Mouse (Mus musculus): ENCODE measurements around the gene Gm12666. TPM values are rescaled to one million over a fixed set of nuclear protein-coding genes. Genes with fewer than 3 reads are reported as not detected.
"Not testable (repeated sequence)": the region's sequence is repeated elsewhere in the genome, so short reads cannot be mapped to it uniquely, and the experiment has no call there.

Gm12666 gene
- polyA plus RNA-seq (2015; fragmentation: Nextera tagmentation; extraction: Ambion mirVana), result not detected in 2 replicates

DNA sequence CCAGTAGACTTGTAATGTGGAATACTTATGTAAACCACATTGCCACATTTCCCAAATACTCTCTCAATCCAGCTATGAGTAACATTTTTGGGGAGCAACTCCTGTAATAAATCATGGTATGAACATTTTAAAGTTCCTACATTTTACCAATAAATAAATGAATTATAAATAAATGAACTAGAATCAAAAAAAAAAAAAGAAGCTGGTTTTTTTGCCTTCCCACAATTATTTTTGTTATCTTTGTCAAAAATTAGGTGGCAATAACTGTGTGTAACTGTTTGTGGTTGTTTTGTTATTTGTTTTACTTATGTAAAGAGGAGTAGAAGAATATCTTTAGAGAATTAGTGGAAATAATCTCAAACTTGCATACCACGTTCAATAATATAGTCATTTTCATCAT, at the start of gene Gm12666:
Gm12666 (minus strand) TSS at position 101 of the 400 bp plus-strand sequence.
- not testable (repeated sequence) for H3K4me2 ChIP-seq; H3K9ac ChIP-seq; H3K27me3 ChIP-seq; ATAC-seq (ENCODE audit: insufficient read depth); H3K27ac ChIP-seq (replicated peaks); H3K4me1 ChIP-seq (replicated peaks); H3K36me3 ChIP-seq (replicated peaks); H3K9me3 ChIP-seq (replicated peaks); H3K4me3 ChIP-seq (replicated peaks)
- 46% methylated on average over 1 of the region's 1 CpGs for WGBS (ENCODE audit: insufficient replicate concordance)

- Histone ChIP-seq H3K4me3 (replicated peaks) (no peak overlapping the region), H3K9me3 (replicated peaks) (no peaks in the 10 kb centered on the region), H3K4me2 (no peak overlapping the region), H3K9ac (no peak overlapping the region), H3K27me3 (no peaks in the 10 kb centered on the region), H3K4me1 (replicated peaks) (no peaks in the 10 kb centered on the region), H3K36me3 (replicated peaks) (no peaks in the 10 kb centered on the region), H3K27ac (replicated peaks) (no peak overlapping the region)
- no peak for ATAC-seq (ENCODE audit: insufficient read depth)
- 59% methylated on average over 2 of the region's 2 CpGs for WGBS (ENCODE audit: insufficient replicate concordance)
Measured at GRCm38 (mm10) chr4:92226326-92226725, 34.8 kb upstream of the Gm12666 start.

DNA sequence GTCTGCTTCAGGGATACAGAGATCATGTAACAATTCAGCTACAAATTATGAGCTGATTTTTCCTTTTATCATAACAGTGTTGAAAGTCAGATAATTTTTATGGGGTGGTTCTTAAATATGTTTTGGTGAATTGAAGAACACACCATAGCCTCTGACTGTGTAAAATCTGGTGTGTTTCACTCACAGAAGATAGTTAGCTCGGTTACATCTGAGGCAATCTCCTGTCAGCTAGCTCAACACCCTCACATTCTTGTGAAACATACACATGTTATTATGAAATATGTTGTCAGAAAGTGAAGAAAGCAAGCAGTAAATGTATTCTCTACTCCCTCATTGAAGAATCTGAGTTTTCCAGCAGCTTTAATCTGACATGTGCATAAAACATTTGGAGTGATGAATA, 24.7 kb upstream of the Gm12666 start:
- WGBS (ENCODE audit: insufficient replicate concordance), result 23% methylated on average over 1 of the region's 1 CpGs
- no peaks in the 10 kb centered on the region for H3K27me3 ChIP-seq
- no peaks in the 10 kb centered on the region for H3K9me3 ChIP-seq (replicated peaks)
- no peak overlapping the region for H3K9ac ChIP-seq
- H3K27ac ChIP-seq (replicated peaks), result no peak overlapping the region
- ATAC-seq (ENCODE audit: insufficient read depth), result no peak
- no peak overlapping the region for H3K4me3 ChIP-seq (replicated peaks)
- H3K4me1 ChIP-seq (replicated peaks), result no peaks in the 10 kb centered on the region
- no peak overlapping the region for H3K4me2 ChIP-seq
- H3K36me3 ChIP-seq (replicated peaks), result no peaks in the 10 kb centered on the region

GRCm38 (mm10) chr4:92152646-92153045, 38.9 kb downstream of the Gm12666 start:
- 56% methylated on average over 1 of the region's 1 CpGs for WGBS (ENCODE audit: insufficient replicate concordance)
- Histone ChIP-seq H3K27me3 (no peaks in the 10 kb centered on the region), H3K4me1 (replicated peaks) (no peaks in the 10 kb centered on the region), H3K27ac (replicated peaks) (no peak overlapping the region), H3K9ac (no peak overlapping the region), H3K9me3 (replicated peaks) (no peaks in the 10 kb centered on the region), H3K4me3 (replicated peaks) (no peak overlapping the region), H3K36me3 (replicated peaks) (no peaks in the 10 kb centered on the region), H3K4me2 (no peak overlapping the region)
- ATAC-seq (ENCODE audit: insufficient read depth), result no peak

DNA sequence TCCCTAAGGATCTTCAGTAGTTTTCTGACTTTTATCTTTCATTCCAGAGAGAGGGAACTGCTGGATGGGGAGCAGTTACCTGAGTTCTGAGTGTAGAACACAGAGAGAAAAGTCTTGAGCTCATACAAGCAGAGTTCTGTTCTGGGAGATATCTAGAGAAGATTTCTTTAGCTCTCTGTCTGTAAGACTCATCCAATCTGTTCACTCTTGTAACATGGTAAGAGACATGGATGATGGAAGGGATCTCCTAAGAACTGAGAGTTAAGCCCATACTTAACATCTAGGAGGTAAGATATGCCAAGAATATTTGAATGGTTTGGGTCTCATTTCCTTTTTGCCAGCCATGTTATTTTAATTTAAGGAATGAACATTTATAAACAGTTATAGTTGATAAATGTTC, 44.4 kb downstream of the Gm12666 start, which contains the start of gene Izumo3:
Izumo3 (minus strand) TSS at position 101 of the 400 bp plus-strand sequence.
- Histone ChIP-seq H3K4me3 (replicated peaks) (no peak within 1 kb of the TSS), H3K4me2 (no peak within 1 kb of the TSS), H3K4me1 (replicated peaks) (no peaks in the 10 kb centered on the region), H3K27ac (replicated peaks) (no peak within 1 kb of the TSS), H3K9me3 (replicated peaks) (no peaks in the 10 kb centered on the region), H3K36me3 (replicated peaks) (no peaks in the 10 kb centered on the region), H3K27me3 (no peaks in the 10 kb centered on the region), H3K9ac (no peak within 1 kb of the TSS)
- no peak for ATAC-seq (ENCODE audit: insufficient read depth)

Other genes starting within 250 kb of the Gm12666 start
- not detected in 2 replicates for gene Izumo3, start 44.5 kb downstream of the Gm12666 start, polyA plus RNA-seq (2015; fragmentation: Nextera tagmentation; extraction: Ambion mirVana)

All from liver, embryonic 15.5 days (tissue).